Mouse (Mus musculus): ENCODE measurements at regions not wholly inside any gene's neighbourhood (a gene's known extent, or its start where the extent isn't known, plus 50 kb on each side); places are given as distances from the start of the nearest gene placed in this dataset.

DNA sequence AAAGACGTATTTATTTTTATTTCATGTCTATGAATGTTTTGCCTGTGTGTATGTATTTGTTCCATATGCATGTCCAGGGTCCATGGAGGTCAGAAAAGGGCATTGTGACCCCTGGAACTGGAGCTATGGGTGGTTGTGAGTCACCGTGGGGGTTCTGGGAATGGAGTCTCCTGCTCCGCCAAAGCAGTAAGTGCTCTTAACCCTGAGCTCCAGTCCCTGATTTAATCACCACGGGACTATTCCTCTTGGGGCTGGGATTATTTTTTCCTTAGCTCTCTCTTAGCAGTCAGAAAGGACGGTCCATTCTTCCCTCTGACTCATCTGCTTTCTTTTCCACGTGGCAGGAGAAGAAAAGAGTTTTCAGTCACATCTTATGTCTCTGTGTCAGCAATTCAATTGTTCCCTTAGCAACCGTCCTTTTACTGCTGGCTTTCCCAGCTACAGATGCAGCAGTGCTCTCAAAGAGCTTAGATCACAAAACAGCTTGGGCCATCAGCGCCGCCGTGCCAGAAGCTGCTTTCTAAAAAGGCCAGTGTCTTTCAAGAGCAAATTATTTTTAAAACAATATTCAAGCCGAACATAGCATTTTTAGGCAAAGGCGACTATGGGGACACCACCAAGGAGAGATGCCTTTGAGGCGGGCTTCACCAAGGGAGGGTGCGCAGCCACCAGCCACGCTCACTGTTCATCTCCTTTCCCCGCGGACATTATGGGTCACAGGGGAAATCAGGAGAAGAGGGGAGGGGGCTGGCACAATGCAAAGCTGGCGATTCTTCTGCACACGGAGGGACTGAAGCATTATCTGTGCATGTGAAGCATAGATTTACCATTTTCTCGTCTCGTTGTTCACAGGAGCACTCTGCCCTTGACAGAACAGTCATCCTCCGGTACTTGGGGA, 110.8 kb downstream of the Map3k7 start:
- peaks cover 34% of the 10 kb centered on the region for H3K4me1 ChIP-seq
- 1% methylated on average over 22 of the region's 22 CpGs for WGBS
- peaks cover 3% of the 10 kb centered on the region; the same call in 1 of the 2 replicates for H3K9me3 ChIP-seq
- H3K27ac ChIP-seq, result peak overlapping the region; percentile 87
- no peaks in the 10 kb centered on the region for H3K36me3 ChIP-seq (replicated peaks)
- H3K9ac ChIP-seq, result peak overlapping the region; percentile 43
- peak overlapping the region; percentile 23 for H3K4me3 ChIP-seq
- H3K27me3 ChIP-seq (replicated peaks), result no peaks in the 10 kb centered on the region
- H3K4me2 ChIP-seq, result peak overlapping the region; percentile 53
- ATAC-seq (replicated peaks), result peak; percentile 85

DNA sequence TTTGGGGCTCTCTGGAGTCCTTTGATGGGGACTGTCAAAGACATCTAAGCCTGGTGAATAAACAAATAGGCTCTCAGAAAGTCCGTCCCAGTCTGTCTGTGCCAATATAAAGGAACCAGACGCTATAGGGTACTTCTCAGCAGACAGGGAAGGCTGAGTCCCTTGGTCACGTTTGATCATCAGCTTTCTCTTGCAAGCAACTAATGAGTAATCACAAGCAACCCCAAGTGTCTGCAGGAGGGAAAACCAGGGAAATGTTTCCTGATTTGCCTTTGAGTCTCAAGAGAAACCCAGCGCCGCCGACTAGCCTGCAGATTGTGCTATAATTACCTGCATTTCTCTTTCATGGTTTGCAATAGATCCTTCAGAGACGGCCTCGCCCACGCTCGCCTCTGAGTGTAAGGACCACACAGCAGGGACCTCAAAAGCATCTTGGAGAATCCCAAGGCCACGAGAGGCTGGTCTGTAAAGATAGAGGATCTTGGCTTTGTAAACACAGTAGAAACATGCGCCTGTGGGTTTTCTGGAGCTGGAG, 112.6 kb downstream of the Map3k7 start:
- Histone ChIP-seq H3K27ac (peak overlapping the region; percentile 87), H3K4me1 (peaks cover 34% of the 10 kb centered on the region), H3K27me3 (replicated peaks) (no peaks in the 10 kb centered on the region), H3K9ac (no peak overlapping the region), H3K36me3 (replicated peaks) (no peaks in the 10 kb centered on the region), H3K4me2 (no peak overlapping the region), H3K9me3 (no peaks in the 10 kb centered on the region), H3K4me3 (no peak overlapping the region)
- ATAC-seq (replicated peaks), result no peak
- 43% methylated on average over 12 of the region's 12 CpGs for WGBS

GRCm38 (mm10) chr4:32083456-32083855, 119.6 kb downstream of the Map3k7 start:
- no peak for ATAC-seq (replicated peaks)
- Histone ChIP-seq H3K27ac (no peak overlapping the region), H3K4me2 (no peak overlapping the region), H3K36me3 (replicated peaks) (no peaks in the 10 kb centered on the region), H3K9me3 (no peaks in the 10 kb centered on the region), H3K9ac (no peak overlapping the region), H3K27me3 (replicated peaks) (no peaks in the 10 kb centered on the region), H3K4me3 (no peak overlapping the region), H3K4me1 (no peaks in the 10 kb centered on the region)
- WGBS, result 43% methylated on average over 8 of the region's 8 CpGs

DNA sequence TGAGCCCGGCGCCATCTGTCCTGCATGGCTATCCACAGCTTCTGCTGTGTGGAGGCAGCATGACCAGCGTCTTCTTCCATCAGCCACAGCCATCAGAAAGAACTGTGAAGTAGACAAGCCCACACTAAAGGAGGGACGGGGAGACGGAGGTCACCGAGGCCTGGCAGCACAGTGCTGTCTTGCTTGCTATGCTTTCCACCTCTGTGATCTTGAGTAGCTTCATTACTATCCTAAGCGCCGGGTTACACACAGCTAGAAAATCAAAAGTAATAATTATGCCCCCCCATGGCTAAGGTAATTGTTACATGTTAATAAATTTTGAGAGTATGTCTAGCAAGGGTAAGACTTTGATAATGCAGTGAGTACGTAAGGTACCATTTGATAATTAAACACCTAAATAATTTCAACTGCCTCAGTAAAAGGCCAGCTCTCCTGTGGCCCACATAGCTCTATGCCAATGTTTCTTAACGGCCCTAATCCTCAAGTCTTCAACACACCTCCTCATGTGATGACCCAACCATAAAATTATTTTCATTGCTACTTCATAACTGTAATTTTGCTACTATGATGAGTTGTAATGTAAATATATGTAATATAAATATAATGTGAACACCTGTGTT, 120.5 kb downstream of the Map3k7 start:
- ATAC-seq (replicated peaks), result no peak
- Histone ChIP-seq H3K9me3 (no peaks in the 10 kb centered on the region), H3K27me3 (replicated peaks) (no peaks in the 10 kb centered on the region), H3K36me3 (replicated peaks) (no peaks in the 10 kb centered on the region), H3K4me2 (no peak overlapping the region), H3K4me3 (no peak overlapping the region), H3K27ac (no peak overlapping the region), H3K9ac (no peak overlapping the region), H3K4me1 (no peaks in the 10 kb centered on the region)
- 93% methylated on average over 10 of the region's 10 CpGs for WGBS

DNA sequence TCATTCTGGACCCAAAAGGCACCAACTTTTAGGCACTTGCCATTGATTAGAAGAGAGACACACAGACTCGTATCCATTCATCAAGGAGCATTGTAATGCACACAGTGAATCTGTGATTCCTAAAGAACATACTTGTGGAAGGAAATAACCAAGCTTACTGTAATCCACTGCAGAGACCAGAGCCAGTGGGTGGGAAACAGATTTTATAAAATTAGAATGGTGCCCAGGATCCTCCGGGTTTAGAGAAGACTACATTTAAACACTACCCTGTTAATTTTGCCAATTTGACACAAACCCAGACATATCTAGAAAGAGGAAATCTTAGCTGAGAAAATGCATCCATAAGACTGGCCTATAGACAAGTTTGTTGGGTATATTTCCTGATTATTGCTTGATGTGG, 121.1 kb downstream of the Map3k7 start:
- Histone ChIP-seq H3K27ac (no peak overlapping the region), H3K9me3 (no peaks in the 10 kb centered on the region), H3K36me3 (replicated peaks) (no peaks in the 10 kb centered on the region), H3K4me1 (no peaks in the 10 kb centered on the region), H3K4me2 (no peak overlapping the region), H3K4me3 (no peak overlapping the region), H3K9ac (no peak overlapping the region), H3K27me3 (replicated peaks) (no peaks in the 10 kb centered on the region)
- 90% methylated on average over 2 of the region's 2 CpGs for WGBS
- no peak for ATAC-seq (replicated peaks)

DNA sequence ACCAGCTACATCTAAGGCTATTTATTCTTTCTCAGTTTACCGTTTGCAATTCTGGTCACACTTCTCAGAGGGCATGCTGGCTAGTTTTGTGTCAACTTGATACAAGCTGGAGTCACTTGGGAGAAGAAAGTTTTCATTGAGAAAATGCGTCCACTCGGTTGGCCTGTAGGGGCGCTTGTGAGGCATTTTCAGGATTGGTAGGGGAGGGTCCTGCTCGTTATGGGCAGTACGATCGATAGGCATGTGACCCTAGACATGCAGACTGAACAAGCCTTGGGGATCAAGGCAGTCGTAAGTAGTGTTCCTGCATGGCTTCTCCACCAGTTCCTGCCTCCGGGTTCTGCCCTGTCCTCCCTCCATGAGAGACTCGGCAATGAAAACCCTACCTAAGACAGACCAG, 127.2 kb downstream of the Map3k7 start:
- H3K36me3 ChIP-seq (replicated peaks), result no peaks in the 10 kb centered on the region
- H3K4me3 ChIP-seq, result no peak overlapping the region
- no peak for ATAC-seq (replicated peaks)
- H3K9ac ChIP-seq, result no peak overlapping the region
- no peaks in the 10 kb centered on the region for H3K27me3 ChIP-seq (replicated peaks)
- no peak overlapping the region for H3K27ac ChIP-seq
- 88% methylated on average over 10 of the region's 10 CpGs for WGBS
- H3K4me2 ChIP-seq, result no peak overlapping the region
- H3K9me3 ChIP-seq, result no peaks in the 10 kb centered on the region
- no peaks in the 10 kb centered on the region for H3K4me1 ChIP-seq

DNA sequence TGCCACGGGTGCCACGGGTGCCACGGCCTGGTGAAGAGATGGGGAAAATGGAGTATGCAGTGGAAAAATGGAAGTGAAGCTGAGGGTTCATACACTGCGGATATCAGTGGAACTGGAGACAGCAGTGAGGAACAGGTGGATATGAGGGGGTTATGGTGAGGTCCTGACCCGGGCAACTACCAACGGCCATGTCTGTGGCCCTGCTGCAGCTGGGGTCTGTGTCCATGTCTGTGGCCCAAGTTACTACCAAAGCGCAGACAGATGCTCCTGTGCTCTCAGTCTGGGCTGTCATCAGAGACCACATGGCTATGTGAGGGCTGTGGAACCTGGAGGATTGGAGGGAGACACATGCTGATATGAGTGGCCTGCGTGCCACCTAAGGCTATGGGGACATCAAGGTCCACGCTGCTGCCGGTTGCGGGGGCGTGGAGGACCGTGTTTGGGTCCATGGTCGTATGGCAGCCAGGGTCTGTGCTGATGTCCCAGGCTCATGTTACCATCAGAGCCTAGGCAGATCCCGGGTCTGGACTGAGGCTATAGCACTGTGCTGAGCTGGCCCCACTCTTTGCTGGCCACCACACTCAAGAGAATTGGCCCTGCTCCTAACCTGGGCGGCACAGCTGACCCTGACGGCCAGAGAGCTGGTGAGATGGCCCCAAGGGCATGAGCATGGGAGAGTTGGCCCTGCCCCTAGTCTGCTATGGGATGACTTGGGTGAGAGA, 128.6 kb downstream of the Map3k7 start:
- Histone ChIP-seq H3K36me3 (replicated peaks) (no peaks in the 10 kb centered on the region), H3K9me3 (no peaks in the 10 kb centered on the region), H3K27me3 (replicated peaks) (no peaks in the 10 kb centered on the region), H3K9ac (no peak overlapping the region), H3K4me2 (no peak overlapping the region), H3K4me3 (no peak overlapping the region), H3K4me1 (no peaks in the 10 kb centered on the region), H3K27ac (no peak overlapping the region)
- WGBS, result 94% methylated on average over 17 of the region's 17 CpGs
- no peak for ATAC-seq (replicated peaks)

DNA sequence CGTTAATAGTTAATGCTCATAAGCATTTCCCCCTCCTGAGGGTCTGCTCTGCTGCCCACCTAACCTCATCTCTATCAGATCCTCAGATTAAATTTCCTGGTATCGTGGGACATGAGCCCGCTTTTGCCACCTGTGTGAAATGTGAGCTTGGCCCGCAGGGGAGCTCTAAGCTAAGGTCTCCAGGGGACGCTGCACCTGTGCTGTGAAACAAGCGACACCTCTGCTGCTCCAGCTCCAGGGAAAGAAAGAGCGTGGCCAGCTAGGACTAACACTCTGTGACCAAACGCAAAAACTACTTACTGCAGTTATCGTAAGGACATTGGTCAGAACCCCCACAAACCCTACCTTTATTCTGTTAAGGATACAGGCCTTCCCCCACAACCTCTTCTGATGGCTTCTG, 134.3 kb downstream of the Map3k7 start:
- H3K36me3 ChIP-seq (replicated peaks), result no peaks in the 10 kb centered on the region
- no peak overlapping the region for H3K4me3 ChIP-seq
- no peak for ATAC-seq (replicated peaks)
- H3K9ac ChIP-seq, result no peak overlapping the region
- H3K27ac ChIP-seq, result no peak overlapping the region
- H3K27me3 ChIP-seq (replicated peaks), result no peaks in the 10 kb centered on the region
- H3K4me2 ChIP-seq, result no peak overlapping the region
- H3K9me3 ChIP-seq, result no peaks in the 10 kb centered on the region
- no peaks in the 10 kb centered on the region for H3K4me1 ChIP-seq
- 60% methylated on average over 9 of the region's 9 CpGs for WGBS

DNA sequence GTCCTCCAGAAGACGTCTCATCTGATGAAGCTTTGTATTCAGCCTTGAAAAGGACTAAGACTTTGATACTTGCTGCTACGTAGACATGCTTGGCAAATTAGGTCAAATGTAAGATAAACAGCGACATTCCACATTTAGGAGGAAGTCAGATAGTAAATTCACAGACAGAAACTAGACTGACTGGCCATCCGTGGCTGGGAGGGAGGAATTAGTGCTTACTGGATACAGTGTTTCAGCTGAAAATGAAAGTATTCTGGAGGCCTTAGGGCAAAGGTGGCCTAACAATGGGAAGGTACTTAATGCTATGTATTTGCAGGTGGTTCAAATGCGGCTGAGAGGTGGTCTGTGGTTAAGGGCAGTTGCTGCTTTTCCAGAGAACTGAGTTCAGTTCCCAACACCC, 137.1 kb downstream of the Map3k7 start:
- Histone ChIP-seq H3K36me3 (replicated peaks) (no peaks in the 10 kb centered on the region), H3K9me3 (no peaks in the 10 kb centered on the region), H3K4me2 (no peak overlapping the region), H3K4me1 (0 out of 2 replicates have a peak, but pooled peaks cover 6% of the 10 kb centered on the region), H3K4me3 (no peak overlapping the region), H3K27ac (no peak overlapping the region), H3K9ac (no peak overlapping the region), H3K27me3 (replicated peaks) (no peaks in the 10 kb centered on the region)
- no peak for ATAC-seq (replicated peaks)
- WGBS, result 73% methylated on average over 5 of the region's 5 CpGs

DNA sequence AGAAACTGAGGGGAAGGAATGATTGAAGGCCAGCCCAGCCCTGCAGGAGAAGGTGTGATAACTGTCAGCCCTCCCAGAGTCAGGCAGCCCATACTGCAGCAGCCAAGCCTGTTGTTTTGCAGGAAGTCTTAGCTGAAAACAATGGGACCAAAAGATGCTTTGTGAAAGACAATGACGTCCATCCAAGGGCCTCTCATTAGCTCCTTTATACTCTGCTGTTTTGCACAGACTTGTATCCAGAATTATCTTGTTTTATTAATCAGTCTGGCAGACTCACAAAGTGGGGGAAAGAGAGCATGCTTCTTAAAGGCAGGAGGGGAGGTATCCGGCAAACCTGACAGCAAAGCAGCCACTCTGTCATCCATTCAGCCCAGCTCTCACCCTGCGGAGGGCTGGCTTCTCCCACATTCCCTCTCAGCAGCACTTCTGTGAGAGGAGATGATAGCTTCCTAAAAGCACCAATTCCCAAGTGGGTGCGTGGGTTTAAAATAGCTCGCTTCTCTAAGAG, 131.9 kb upstream of the Bach2 start:
- H3K9ac ChIP-seq, result no peak overlapping the region
- peak overlapping the region; percentile 58 for H3K27ac ChIP-seq

DNA sequence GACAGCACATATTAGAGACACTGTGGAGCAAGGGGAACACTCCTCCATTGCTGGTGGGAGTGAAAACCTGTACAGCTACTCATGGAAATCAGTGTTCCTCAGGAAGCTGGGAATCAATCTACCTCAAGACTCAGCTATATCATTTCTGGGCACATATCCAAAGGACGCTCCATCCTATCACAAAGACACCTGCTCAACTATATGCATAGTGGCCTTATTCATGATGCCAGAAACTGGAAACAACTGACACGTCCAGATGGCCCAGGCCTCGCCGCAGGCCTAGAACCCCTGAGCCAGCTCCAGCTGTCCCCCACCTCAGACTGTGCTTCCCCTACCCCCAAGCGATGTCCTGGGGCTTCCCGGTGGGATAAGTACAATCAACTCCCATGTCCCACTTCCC, 116.3 kb upstream of the Bach2 start:
- no peak for ATAC-seq (replicated peaks)
- no peak overlapping the region for H3K4me3 ChIP-seq
- no peak overlapping the region for H3K9ac ChIP-seq
- H3K36me3 ChIP-seq (replicated peaks), result no peaks in the 10 kb centered on the region
- WGBS, result 82% methylated on average over 6 of the region's 6 CpGs
- no peaks in the 10 kb centered on the region for H3K9me3 ChIP-seq
- no peaks in the 10 kb centered on the region for H3K4me1 ChIP-seq
- H3K27me3 ChIP-seq (replicated peaks), result no peaks in the 10 kb centered on the region
- no peak overlapping the region for H3K27ac ChIP-seq
- no peak overlapping the region for H3K4me2 ChIP-seq

More for the DNA sequence above, 131.9 kb upstream of the Bach2 start:
- Histone ChIP-seq H3K4me2 (peak overlapping the region; percentile 9; the same call in 1 of the 2 replicates), H3K36me3 (replicated peaks) (no peaks in the 10 kb centered on the region), H3K4me1 (peaks cover 17% of the 10 kb centered on the region), H3K27me3 (replicated peaks) (no peaks in the 10 kb centered on the region), H3K4me3 (no peak overlapping the region), H3K9me3 (no peaks in the 10 kb centered on the region)
- 6% methylated on average over 5 of the region's 5 CpGs for WGBS
- ATAC-seq (replicated peaks), result peak; percentile 42

DNA sequence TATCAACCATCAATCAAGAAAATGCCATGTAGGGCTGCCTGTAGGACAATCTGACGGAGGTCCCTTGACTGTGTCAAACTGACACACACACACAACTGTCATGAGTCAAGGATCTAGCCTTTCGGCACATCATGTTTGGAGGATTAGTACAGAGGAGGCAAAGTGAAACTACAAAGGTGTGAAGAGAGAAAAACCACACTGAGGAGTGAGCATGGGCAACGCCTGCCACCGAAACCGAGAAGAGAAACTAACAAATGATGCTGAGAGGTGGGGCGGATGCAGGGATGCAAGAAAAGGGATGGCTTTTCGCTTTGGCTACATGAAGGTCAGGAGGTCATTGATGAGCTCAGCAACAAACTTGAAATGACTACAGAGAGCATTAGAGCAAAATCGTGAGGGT, 111.8 kb upstream of the Bach2 start:
- H3K9me3 ChIP-seq, result no peaks in the 10 kb centered on the region
- ATAC-seq (replicated peaks), result no peak
- H3K4me3 ChIP-seq, result no peak overlapping the region
- no peaks in the 10 kb centered on the region for H3K27me3 ChIP-seq (replicated peaks)
- H3K27ac ChIP-seq, result no peak overlapping the region
- no peaks in the 10 kb centered on the region for H3K4me1 ChIP-seq
- H3K9ac ChIP-seq, result no peak overlapping the region
- WGBS, result 91% methylated on average over 8 of the region's 8 CpGs
- no peak overlapping the region for H3K4me2 ChIP-seq
- no peaks in the 10 kb centered on the region for H3K36me3 ChIP-seq (replicated peaks)
